Mouse (Mus musculus): ENCODE data around the gene Jmjd7.

DNA sequence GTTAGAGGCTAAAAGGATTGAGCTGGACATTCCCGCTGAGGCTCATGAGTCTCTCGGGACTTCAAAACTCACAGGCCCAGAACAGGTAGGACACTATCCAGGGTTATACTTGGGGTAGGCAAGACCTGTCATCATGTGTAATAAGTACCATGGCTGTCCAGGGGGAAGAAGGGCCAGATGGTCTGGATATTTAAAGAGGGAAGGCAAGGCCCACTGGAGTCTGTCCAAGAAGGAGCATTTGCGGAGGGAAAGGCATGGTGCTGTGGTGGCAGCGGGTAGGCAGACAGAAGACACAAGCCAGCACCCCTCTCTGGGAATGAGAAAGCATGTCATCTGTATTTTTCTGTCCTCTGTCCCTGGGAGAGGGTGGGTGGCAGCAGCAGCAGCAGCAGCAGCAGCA is 46.8 kb downstream of the Jmjd7 start:
- TF ChIP-seq CTCF (IDR thresholded peaks at IDR 0.05; ENCODE audit: extremely low read depth, insufficient read depth, insufficient read length, insufficient replicate concordance) (no peak), POLR2A (IDR thresholded peaks at IDR 0.05; ENCODE audit: low read depth, low read length) (no peak)

Data from spleen, adult 2 months (tissue).